Mouse (Mus musculus): ENCODE measurements around the gene Gm10642. TPM values are rescaled to one million over a fixed set of nuclear protein-coding genes. Genes with fewer than 3 reads are reported as not detected.

Gene Gm10642
- total and polyA plus RNA-seq, 3 experiments: 0.13 to 2.1 TPM; not detected in 1

GRCm38 (mm10) chr9:70671772-70672579, 15.9 kb downstream of the Gm10642 start:
- H3K79me2 ChIP-seq (replicated peaks; ENCODE audit: control insufficient read depth, extremely low read depth, insufficient read depth, poor library complexity, severe bottlenecking): no peaks in the 10 kb centered on the region
- TF ChIP-seq ZNF384 (IDR thresholded peaks at IDR 0.05; ENCODE audit: low read depth, low read length) (no peak), SIN3A (IDR thresholded peaks at IDR 0.05; ENCODE audit: low read length) (no peak), CTCF (conservative IDR thresholded peaks at IDR 0.05 in 1 of 2, IDR thresholded peaks at IDR 0.05 in 1 of 2; ENCODE audit: low read depth in 2 of 2, low read length in 2 of 2) (peak in 1 of 2 experiments; percentile 78; a peak in 2 of 4 replicates), MYC (IDR thresholded peaks at IDR 0.05; ENCODE audit: low read depth, low read length) (no peak), PAX5 (IDR thresholded peaks at IDR 0.05; ENCODE audit: low read length) (no peak), CHD1 (IDR thresholded peaks at IDR 0.05; ENCODE audit: low read depth, low read length) (no peak), KAT2A (IDR thresholded peaks at IDR 0.05; ENCODE audit: insufficient replicate concordance, low read length) (no peak), GABPA (IDR thresholded peaks at IDR 0.05; ENCODE audit: insufficient replicate concordance, low read depth, low read length) (no peak), MAZ (IDR thresholded peaks at IDR 0.05; ENCODE audit: low read depth, low read length) (no peak), TBP (conservative IDR thresholded peaks at IDR 0.05; ENCODE audit: low read depth, low read length) (no peak), NELFE (IDR thresholded peaks at IDR 0.05; ENCODE audit: low read depth, low read length) (no peak), USF2 (conservative IDR thresholded peaks at IDR 0.05; ENCODE audit: low read depth, low read length) (no peak), JUND (conservative IDR thresholded peaks at IDR 0.05; ENCODE audit: low read depth, low read length) (no peak), MAFK (IDR thresholded peaks at IDR 0.05; ENCODE audit: insufficient replicate concordance, low read length) (no peak), ZC3H11A (IDR thresholded peaks at IDR 0.05; ENCODE audit: low read depth, low read length) (peak; percentile 1; the same call in 1 of the 2 replicates), ZKSCAN1 (IDR thresholded peaks at IDR 0.05; ENCODE audit: borderline replicate concordance, low read depth, low read length) (no peak), SMC3 (IDR thresholded peaks at IDR 0.05; ENCODE audit: low read depth, low read length) (peak; percentile 60), RAD21 (IDR thresholded peaks at IDR 0.05; ENCODE audit: low read depth, low read length) (peak; percentile 79), UBTF (IDR thresholded peaks at IDR 0.05; ENCODE audit: low read depth, low read length) (no peak), ETS1 (conservative IDR thresholded peaks at IDR 0.05; ENCODE audit: low read depth, low read length) (no peak), POLR2A (IDR thresholded peaks at IDR 0.05; ENCODE audit: low read depth, low read length) (no peak), IRF4 (IDR thresholded peaks at IDR 0.05; ENCODE audit: low read depth, low read length) (no peak), E2F4 (IDR thresholded peaks at IDR 0.05; ENCODE audit: insufficient replicate concordance, low read depth, low read length) (no peak), TCF12 (IDR thresholded peaks at IDR 0.05; ENCODE audit: low read depth, low read length) (no peak), USF1 (IDR thresholded peaks at IDR 0.05; ENCODE audit: low read depth, low read length) (no peak), ELF1 (IDR thresholded peaks at IDR 0.05; ENCODE audit: low read depth, low read length) (peak; percentile 51), HCFC1 (IDR thresholded peaks at IDR 0.05; ENCODE audit: low read depth, low read length) (no peak), BHLHE40 (IDR thresholded peaks at IDR 0.05; ENCODE audit: low read depth, low read length) (peak; percentile 56), NRF1 (IDR thresholded peaks at IDR 0.05; ENCODE audit: low read depth, low read length) (no peak), ZMIZ1 (IDR thresholded peaks at IDR 0.05; ENCODE audit: low read depth, low read length) (no peak), POLR2AphosphoS2 (IDR thresholded peaks at IDR 0.05; ENCODE audit: low read depth, low read length) (no peak), EP300 (IDR thresholded peaks at IDR 0.05; ENCODE audit: low read length) (peak; percentile 33; the same call in 1 of the 2 replicates), RCOR1 (conservative IDR thresholded peaks at IDR 0.05; ENCODE audit: low read depth, low read length) (no peak)
- peak overlapping the region; percentile 35; the same call in 1 of the 2 replicates for H3K27ac ChIP-seq (ENCODE audit: insufficient read depth, low read depth)
- no peak overlapping the region for H3K4me3 ChIP-seq (replicated peaks in 1 of 3; ENCODE audit: low read depth in 2 of 3, low read length in 2 of 3, poor library complexity in 1 of 3)
- peak overlapping the region; percentile 55 for H3K4me2 ChIP-seq (ENCODE audit: insufficient read depth, low read depth, poor library complexity, severe bottlenecking)
- H3K27me3 ChIP-seq (replicated peaks): no peaks in the 10 kb centered on the region
- H3K4me1 ChIP-seq (ENCODE audit: control insufficient read depth in 1 of 2, insufficient read depth in 2 of 2): peaks cover 5 to 16% of the 10 kb centered on the region in 2 experiments
- DNase-seq (ENCODE audit: extremely low read depth): peak; percentile 50
- in situ Hi-C loops (cut with MboI; ENCODE audit: low pct_ligation_motif_present, low pct_unique_long_range_greater_than_20kb, low sequenced_read_pairs) (loop anchor here (10.0 kb wide), 2 partner anchors 253 to 403 kb away; no protein-coding TSS in a partner anchor), dilution Hi-C loops (cut with MboI; ENCODE audit: extremely low pct_ligation_motif_present, extremely low pct_unique_long_range_greater_than_20kb, low sequenced_read_pairs) (no loop called here)
- H3K9ac ChIP-seq (ENCODE audit: insufficient read depth, low read depth): peak overlapping the region; percentile 25
- peaks cover 2% of the 10 kb centered on the region for H3K9me3 ChIP-seq (replicated peaks; ENCODE audit: low read length)
- no peaks in the 10 kb centered on the region for H3K36me3 ChIP-seq (replicated peaks in 1 of 2; ENCODE audit: control insufficient read depth in 1 of 2, insufficient read depth in 1 of 2, low read length in 1 of 2)
